Mouse (Mus musculus) liver, embryonic 14.5 days (tissue): ENCODE data around the gene Ptcra.
A peak's percentile ranks its signal among the peaks of the same experiment; 100 is the strongest.

Experiments
- CTCF ChIP-seq: IDR thresholded peaks from 2 replicates; pipeline ENCODE4 v1.5.1; 2016; ENCODE audit warnings: antibody characterized with exemption, low read depth, control low read depth
- EP300 ChIP-seq: IDR thresholded peaks from 2 replicates; pipeline ENCODE4 v1.6.1; 2016; ENCODE audit warnings: antibody characterized with exemption, low read depth

DNA sequence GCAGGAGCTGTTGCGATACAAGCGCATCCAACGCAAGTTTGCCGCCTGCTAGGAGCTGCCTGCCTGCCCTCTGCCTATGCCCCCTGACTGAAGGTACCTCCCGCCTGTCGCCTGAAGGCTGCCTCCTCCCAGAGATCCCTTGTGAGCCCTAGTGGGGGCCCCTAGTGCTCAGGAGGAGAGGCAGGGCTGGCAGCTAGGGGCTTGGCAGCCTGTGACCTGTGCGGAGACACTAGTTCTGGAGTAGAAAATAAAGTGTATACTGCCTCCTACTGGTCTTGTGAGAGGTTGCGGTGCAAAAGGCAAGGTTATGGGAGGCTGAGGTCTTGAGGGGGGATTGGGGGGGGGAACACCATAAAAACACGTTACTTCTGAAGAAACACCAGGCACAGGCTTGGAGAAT, 38.2 kb downstream of the Ptcra start:
- TF ChIP-seq CTCF, result peak; percentile 76
- no peak for TF ChIP-seq EP300
